Mouse (Mus musculus) olfactory bulb, adult 2 months (tissue): Measurements from ENCODE around the gene Otc.

Experiments
- CTCF ChIP-seq: fragments of 200-500 bp; IDR thresholded peaks from 2 replicates; pipeline ENCODE4 v1.5.1; 2012; ENCODE audit warnings: low read depth, mild to moderate bottlenecking, low read length, moderate library complexity; ENCODE audit not compliant: insufficient read depth
- POLR2A ChIP-seq: fragments of 200-500 bp; IDR thresholded peaks from 2 replicates; pipeline ENCODE4 v1.6.1; 2012; ENCODE audit warnings: mild to moderate bottlenecking, low read depth, low read length, moderate library complexity; ENCODE audit not compliant: insufficient read depth

- TF ChIP-seq POLR2A (no peak), CTCF (no peak)
These were observed 6.2 kb downstream of the Otc start for GRCm38 (mm10) chrX:10258260-10258659.
